Mouse (Mus musculus) stomach, postnatal 0 days (tissue): ENCODE results near the gene Tgfa.

Experiments
- CTCF ChIP-seq: IDR thresholded peaks from 2 replicates; pipeline ENCODE4 v1.5.1; 2016; ENCODE audit warnings: antibody characterized with exemption, low read depth, mild to moderate bottlenecking, moderate library complexity
- EP300 ChIP-seq: optimal IDR thresholded peaks from 2 replicates; pipeline ENCODE3; 2016; ENCODE audit warnings: antibody characterized with exemption

DNA sequence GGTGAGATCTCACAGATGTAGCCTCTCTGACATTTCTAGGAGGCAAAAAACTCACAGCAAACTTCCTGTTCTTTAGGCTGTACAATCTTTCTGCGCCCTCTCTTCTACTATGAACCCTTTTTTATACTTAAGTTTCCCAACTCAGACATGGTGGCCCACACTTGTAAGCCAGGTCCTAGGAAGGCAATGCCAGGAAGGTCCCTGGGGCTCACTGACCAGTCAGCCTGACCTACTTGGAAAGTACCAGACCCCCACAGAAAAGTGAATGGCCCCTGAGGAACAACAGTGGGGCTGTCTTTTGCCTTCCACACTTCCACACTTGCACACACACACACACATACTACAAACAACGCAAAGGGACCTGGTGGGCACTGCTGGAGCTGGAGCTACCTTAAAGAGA lies 55.2 kb downstream of the Tgfa start:
- TF ChIP-seq CTCF (no peak), EP300 (no peak)
